Mouse (Mus musculus) liver, embryonic 14.5 days (tissue): ENCODE measurements at regions not wholly inside any gene's neighbourhood (a gene's known extent, or its start where the extent isn't known, plus 50 kb on each side); places are given as distances from the start of the nearest gene placed in this dataset.
A peak's percentile ranks its signal among the peaks of the same experiment; 100 is the strongest.

Experiments used
- ATAC-seq: fragments of 200-750 bp; cut with Nextera tagmentation; 2 replicates; pipeline ENCODE4 v1.8.0; 2017; ENCODE audit warnings: moderate number of reproducible peaks, mild to moderate bottlenecking, moderate library complexity; ENCODE audit not compliant: insufficient read depth
- DNase-seq, 3 experiments: peaks; one replicate each; pipeline ENCODE4 v3.0.0-alpha.2; 2012 to 2013; ENCODE audit warnings: low read depth in 3 of 3, low spot score in 3 of 3
- H3K27ac ChIP-seq: fragments of 300-500 bp; sonication (generic); 2 replicates; pipeline ENCODE4 v1.5.1; 2014; ENCODE audit warnings: moderate library complexity, mild to moderate bottlenecking, control low read depth, inconsistent platforms
- H3K27me3 ChIP-seq: fragments of 300-500 bp; sonication (generic); 2 replicates; pipeline ENCODE4 v1.6.1; 2014; ENCODE audit warnings: mild to moderate bottlenecking, low read length, moderate library complexity; ENCODE audit not compliant: control insufficient read depth, insufficient read depth
- H3K36me3 ChIP-seq: fragments of 300-500 bp; sonication (generic); replicated peaks from 2 replicates; pipeline ENCODE4 v1.6.1; 2014; ENCODE audit warnings: low read depth; ENCODE audit not compliant: control insufficient read depth, insufficient read depth
- H3K4me1 ChIP-seq, 2 experiments: fragments of 200-500 bp in 1 of 2; fragments of 300-500 bp in 1 of 2; sonication (generic) in 1 of 2; replicated peaks; 2 replicates each; pipeline ENCODE4 v1.6.1; 2012 to 2014; ENCODE audit warnings: antibody characterized with exemption in 1 of 2, inconsistent platforms in 1 of 2, low read length in 1 of 2; ENCODE audit not compliant: control insufficient read depth in 2 of 2, insufficient read depth in 2 of 2
- H3K4me2 ChIP-seq: fragments of 300-500 bp; sonication (generic); 2 replicates; pipeline ENCODE4 v1.6.1; 2014; ENCODE audit warnings: low read depth, mild to moderate bottlenecking, control low read depth, moderate library complexity
- H3K4me3 ChIP-seq, 2 experiments: fragments of 200-500 bp in 1 of 2; fragments of 300-500 bp in 1 of 2; sonication (generic) in 1 of 2; 2 replicates each; pipeline ENCODE4 v1.5.1; 2012 to 2014; ENCODE audit warnings: low read depth in 2 of 2, low read length in 2 of 2, mild to moderate bottlenecking in 2 of 2, control low read depth in 1 of 2, inconsistent platforms in 1 of 2, moderate library complexity in 1 of 2; ENCODE audit not compliant: insufficient read depth in 1 of 2
- H3K9ac ChIP-seq: fragments of 300-500 bp; sonication (generic); replicated peaks from 2 replicates; pipeline ENCODE4 v1.6.1; 2014; ENCODE audit warnings: mild to moderate bottlenecking, control low read depth, moderate library complexity
- H3K9me3 ChIP-seq: fragments of 300-500 bp; sonication (generic); 2 replicates; pipeline ENCODE4 v1.6.1; 2016; ENCODE audit warnings: low read length, mixed read lengths; ENCODE audit not compliant: control insufficient read depth
- CTCF ChIP-seq: IDR thresholded peaks from 2 replicates; pipeline ENCODE4 v1.5.1; 2016; ENCODE audit warnings: antibody characterized with exemption, low read depth, control low read depth
- EP300 ChIP-seq: IDR thresholded peaks from 2 replicates; pipeline ENCODE4 v1.6.1; 2016; ENCODE audit warnings: antibody characterized with exemption, low read depth
- WGBS: fragments of 180-500 bp; shearing (Covaris S2); extraction: QIAGEN DNeasy Blood & Tissue Kit; methylation state at CpG from one replicate; pipeline ENCODE4 v1.1.7; 2014; ENCODE audit not compliant: insufficient replicate concordance; 5-methylcytosine and 5-hydroxymethylcytosine counted together

GRCm38 (mm10) chr13:51939262-51939661, 92.8 kb downstream of the Gadd45g start:
- Histone ChIP-seq H3K27me3 (no peaks in the 10 kb centered on the region), H3K27ac (no peak overlapping the region), H3K4me3 (no peak overlapping the region), H3K36me3 (no peaks in the 10 kb centered on the region), H3K4me2 (no peak overlapping the region), H3K9ac (no peak overlapping the region), H3K4me1 (peaks cover 4 to 13% of the 10 kb centered on the region in 2 experiments; a peak in 2 of 4 replicates), H3K9me3 (no peaks in the 10 kb centered on the region)
- DNase-seq = peak in 2 of 3 experiments; percentile 17 to 28
- WGBS = 16% methylated on average over 4 of the region's 4 CpGs
- no peak for TF ChIP-seq EP300
- no peak for TF ChIP-seq CTCF
- ATAC-seq = peak; percentile 81

DNA sequence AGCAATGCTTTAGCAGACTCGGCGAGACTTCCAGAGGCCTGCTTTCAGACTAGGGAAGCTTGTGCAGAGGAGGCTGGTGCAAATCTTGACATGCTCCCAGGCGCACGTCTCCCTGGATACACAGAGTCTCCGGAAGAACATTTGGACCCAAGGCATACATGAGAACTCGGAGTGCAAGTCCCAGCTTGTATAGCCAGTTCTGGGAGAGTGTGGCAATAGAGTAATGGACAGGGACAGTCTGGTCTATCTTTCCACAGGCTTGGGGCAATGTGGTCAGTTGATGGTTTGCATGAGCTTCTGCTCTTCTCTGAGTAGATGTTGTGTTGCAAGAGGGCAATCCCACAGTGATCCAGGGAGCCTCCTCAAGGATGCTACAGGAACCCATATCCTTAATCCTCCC, 93.2 kb downstream of the Gadd45g start:
- Histone ChIP-seq H3K4me1 (peaks cover 4 to 13% of the 10 kb centered on the region in 2 experiments; a peak in 2 of 4 replicates), H3K27ac (no peak overlapping the region), H3K27me3 (no peaks in the 10 kb centered on the region), H3K9me3 (no peaks in the 10 kb centered on the region), H3K4me2 (no peak overlapping the region), H3K36me3 (no peaks in the 10 kb centered on the region), H3K9ac (no peak overlapping the region), H3K4me3 (no peak overlapping the region)
- ATAC-seq (no peak), DNase-seq (no peak)
- TF ChIP-seq EP300 = no peak
- no peak for TF ChIP-seq CTCF
- 78% methylated on average over 6 of the region's 6 CpGs for WGBS

- Histone ChIP-seq H3K4me1 (peaks cover 0 to 8% of the 10 kb centered on the region in 2 experiments; a peak in 3 of 4 replicates), H3K4me2 (no peak overlapping the region), H3K27me3 (no peaks in the 10 kb centered on the region), H3K27ac (no peak overlapping the region), H3K36me3 (no peaks in the 10 kb centered on the region), H3K9ac (no peak overlapping the region), H3K4me3 (no peak overlapping the region), H3K9me3 (no peaks in the 10 kb centered on the region)
- DNase-seq = peak in 2 of 3 experiments; percentile 4 to 19
- 31% methylated on average over 3 of the region's 3 CpGs for WGBS
- ATAC-seq = no peak
- TF ChIP-seq CTCF (no peak), EP300 (no peak)
Measured at GRCm38 (mm10) chr13:51946171-51946570, 99.7 kb downstream of the Gadd45g start.

GRCm38 (mm10) chr13:51948896-51949295, 102.4 kb downstream of the Gadd45g start:
- Histone ChIP-seq H3K4me3 (no peak overlapping the region), H3K9ac (no peak overlapping the region), H3K9me3 (no peaks in the 10 kb centered on the region), H3K4me2 (no peak overlapping the region), H3K36me3 (no peaks in the 10 kb centered on the region), H3K27ac (no peak overlapping the region), H3K4me1 (peaks cover 0 to 8% of the 10 kb centered on the region in 2 experiments; a peak in 3 of 4 replicates), H3K27me3 (no peaks in the 10 kb centered on the region)
- WGBS = 65% methylated on average over 3 of the region's 3 CpGs
- DNase-seq (no peak), ATAC-seq (no peak)
- TF ChIP-seq EP300 (no peak), CTCF (no peak)

DNA sequence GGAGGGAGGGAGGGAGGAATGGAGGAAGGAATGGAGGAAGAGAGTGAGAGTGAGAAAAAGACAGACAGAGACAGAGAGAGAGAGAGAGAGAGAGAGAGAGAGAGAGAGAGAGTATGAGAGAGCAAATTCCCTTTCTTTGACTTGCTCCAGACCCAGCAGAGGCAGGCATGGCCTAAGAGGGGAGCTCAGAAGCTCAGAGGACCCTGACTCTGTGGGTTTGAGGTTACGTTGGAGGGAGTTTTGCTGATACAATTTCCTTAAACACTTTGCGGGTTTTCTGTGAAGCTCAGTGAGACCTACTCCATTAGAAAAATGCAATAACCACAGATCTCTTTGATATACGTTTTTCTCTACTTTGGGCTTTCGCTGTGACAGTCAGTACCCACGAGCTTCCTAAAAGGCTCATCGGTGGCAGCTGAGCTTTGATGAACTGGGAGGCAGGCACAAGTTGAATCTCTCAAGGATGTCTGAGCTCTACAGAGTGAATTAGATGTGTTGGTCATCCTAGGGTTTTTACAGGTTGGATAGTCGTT, 105.1 kb downstream of the Gadd45g start:
- WGBS = 23% methylated on average over 7 of the region's 7 CpGs
- Histone ChIP-seq H3K27ac (no peak overlapping the region), H3K27me3 (no peaks in the 10 kb centered on the region), H3K9me3 (no peaks in the 10 kb centered on the region), H3K4me2 (no peak overlapping the region), H3K36me3 (no peaks in the 10 kb centered on the region), H3K4me3 (no peak overlapping the region), H3K4me1 (peaks cover 0 to 3% of the 10 kb centered on the region in 2 experiments; a peak in 1 of 4 replicates), H3K9ac (no peak overlapping the region)
- DNase-seq = no peak
- ATAC-seq = no peak
- TF ChIP-seq EP300 (no peak), CTCF (no peak)
